Mouse (Mus musculus): ENCODE measurements at regions not wholly inside any gene's neighbourhood (a gene's known extent, or its start where the extent isn't known, plus 50 kb on each side); places are given as distances from the start of the nearest gene placed in this dataset.

GRCm38 (mm10) chr1:105206216-105206615 is 150.3 kb downstream of the Rnf152 start:
- H3K4me1 ChIP-seq (replicated peaks), result no peaks in the 10 kb centered on the region
- H3K27ac ChIP-seq, result no peak overlapping the region
- H3K27me3 ChIP-seq, result no peaks in the 10 kb centered on the region
- no peak overlapping the region for H3K4me3 ChIP-seq
- H3K9ac ChIP-seq, result no peak overlapping the region
- no peaks in the 10 kb centered on the region for H3K9me3 ChIP-seq (replicated peaks)
- H3K4me2 ChIP-seq, result no peak overlapping the region
- no peaks in the 10 kb centered on the region for H3K36me3 ChIP-seq
- no peak for ATAC-seq (replicated peaks; ENCODE audit: insufficient number of reproducible peaks, insufficient read depth, low FRiP score, low read depth)

GRCm38 (mm10) chr1:105199305-105199704 is 157.2 kb downstream of the Rnf152 start:
- no peak overlapping the region; the same call in 1 of the 2 replicates for H3K27ac ChIP-seq
- H3K9ac ChIP-seq, result no peak overlapping the region
- H3K36me3 ChIP-seq, result no peaks in the 10 kb centered on the region
- 52% methylated on average over 3 of the region's 3 CpGs for WGBS
- no peaks in the 10 kb centered on the region for H3K4me1 ChIP-seq (replicated peaks)
- no peak overlapping the region for H3K4me2 ChIP-seq
- H3K27me3 ChIP-seq, result no peaks in the 10 kb centered on the region
- no peak overlapping the region for H3K4me3 ChIP-seq
- H3K9me3 ChIP-seq (replicated peaks), result no peaks in the 10 kb centered on the region
- peak; percentile 85 for ATAC-seq (replicated peaks; ENCODE audit: insufficient number of reproducible peaks, insufficient read depth, low FRiP score, low read depth)

GRCm38 (mm10) chr1:105191126-105191525 is 165.4 kb downstream of the Rnf152 start:
- ATAC-seq (replicated peaks; ENCODE audit: insufficient number of reproducible peaks, insufficient read depth, low FRiP score, low read depth), result no peak
- Histone ChIP-seq H3K27ac (no peak overlapping the region), H3K9ac (no peak overlapping the region), H3K4me1 (replicated peaks) (no peaks in the 10 kb centered on the region; the same call in 1 of the 2 replicates), H3K36me3 (no peaks in the 10 kb centered on the region), H3K4me2 (no peak overlapping the region), H3K9me3 (replicated peaks) (no peaks in the 10 kb centered on the region), H3K4me3 (no peak overlapping the region), H3K27me3 (no peaks in the 10 kb centered on the region)
- WGBS, result 81% methylated on average over 3 of the region's 3 CpGs

- Histone ChIP-seq H3K9me3 (replicated peaks) (no peaks in the 10 kb centered on the region), H3K9ac (no peak overlapping the region), H3K27ac (no peak overlapping the region), H3K4me1 (replicated peaks) (no peaks in the 10 kb centered on the region; the same call in 1 of the 2 replicates), H3K36me3 (no peaks in the 10 kb centered on the region), H3K4me2 (no peak overlapping the region), H3K27me3 (no peaks in the 10 kb centered on the region), H3K4me3 (no peak overlapping the region)
- 0 out of 2 replicates have a peak, but pooled peaks have one; percentile 31 for ATAC-seq (replicated peaks; ENCODE audit: insufficient number of reproducible peaks, insufficient read depth, low FRiP score, low read depth)
Observed at GRCm38 (mm10) chr1:105188920-105189266, 167.6 kb downstream of the Rnf152 start.

GRCm38 (mm10) chr1:105188210-105188919 is 168.1 kb downstream of the Rnf152 start:
- Histone ChIP-seq H3K27ac (no peak overlapping the region), H3K4me1 (replicated peaks) (no peaks in the 10 kb centered on the region; the same call in 1 of the 2 replicates)
- 53% methylated on average over 3 of the region's 3 CpGs for WGBS

GRCm38 (mm10) chr1:105184470-105184869 is 172.0 kb downstream of the Rnf152 start:
- Histone ChIP-seq H3K9me3 (replicated peaks) (no peaks in the 10 kb centered on the region), H3K4me3 (no peak overlapping the region)
- no peak for ATAC-seq (replicated peaks; ENCODE audit: insufficient number of reproducible peaks, insufficient read depth, low FRiP score, low read depth)

More at GRCm38 (mm10) chr1:105188210-105188919, 168.1 kb downstream of the Rnf152 start:
- Histone ChIP-seq H3K27me3 (no peaks in the 10 kb centered on the region), H3K36me3 (no peaks in the 10 kb centered on the region), H3K9me3 (replicated peaks) (no peaks in the 10 kb centered on the region), H3K4me2 (no peak overlapping the region), H3K9ac (no peak overlapping the region), H3K4me3 (no peak overlapping the region)
- no peak for ATAC-seq (replicated peaks; ENCODE audit: insufficient number of reproducible peaks, insufficient read depth, low FRiP score, low read depth)

GRCm38 (mm10) chr1:105179371-105179823 is 177.1 kb downstream of the Rnf152 start:
- 21% methylated on average over 3 of the region's 3 CpGs for WGBS
- no peak overlapping the region for H3K4me2 ChIP-seq
- H3K9me3 ChIP-seq (replicated peaks), result no peaks in the 10 kb centered on the region
- H3K4me3 ChIP-seq, result no peak overlapping the region
- H3K4me1 ChIP-seq (replicated peaks), result peaks cover 21% of the 10 kb centered on the region
- H3K9ac ChIP-seq, result no peak overlapping the region
- H3K36me3 ChIP-seq, result no peaks in the 10 kb centered on the region
- peak; percentile 89 for ATAC-seq (replicated peaks; ENCODE audit: insufficient number of reproducible peaks, insufficient read depth, low FRiP score, low read depth)
- H3K27ac ChIP-seq, result 0 out of 2 replicates have a peak overlapping the region, but pooled peaks have one; percentile 18
- H3K27me3 ChIP-seq, result no peaks in the 10 kb centered on the region

More at GRCm38 (mm10) chr1:105184470-105184869, 172.0 kb downstream of the Rnf152 start:
- no peak overlapping the region for H3K27ac ChIP-seq
- H3K27me3 ChIP-seq, result no peaks in the 10 kb centered on the region
- no peak overlapping the region for H3K4me2 ChIP-seq
- no peaks in the 10 kb centered on the region for H3K36me3 ChIP-seq
- H3K4me1 ChIP-seq (replicated peaks), result peaks cover 7% of the 10 kb centered on the region
- WGBS, result 84% methylated on average over 3 of the region's 3 CpGs
- no peak overlapping the region for H3K9ac ChIP-seq

GRCm38 (mm10) chr1:105178773-105179172 is 177.7 kb downstream of the Rnf152 start:
- Histone ChIP-seq H3K4me2 (no peak overlapping the region), H3K4me1 (replicated peaks) (peaks cover 21% of the 10 kb centered on the region), H3K27ac (peak overlapping the region; percentile 18; the same call in 1 of the 2 replicates), H3K9ac (no peak overlapping the region), H3K9me3 (replicated peaks) (no peaks in the 10 kb centered on the region), H3K36me3 (no peaks in the 10 kb centered on the region), H3K27me3 (no peaks in the 10 kb centered on the region), H3K4me3 (no peak overlapping the region)
- no peak for ATAC-seq (replicated peaks; ENCODE audit: insufficient number of reproducible peaks, insufficient read depth, low FRiP score, low read depth)
- WGBS, result 59% methylated on average over 6 of the region's 6 CpGs

- H3K9ac ChIP-seq, result no peak overlapping the region
- no peak for ATAC-seq (replicated peaks; ENCODE audit: insufficient number of reproducible peaks, insufficient read depth, low FRiP score, low read depth)
- H3K4me1 ChIP-seq (replicated peaks), result peaks cover 21% of the 10 kb centered on the region
- WGBS, result 54% methylated on average over 2 of the region's 2 CpGs
- H3K4me3 ChIP-seq, result no peak overlapping the region
- H3K9me3 ChIP-seq (replicated peaks), result no peaks in the 10 kb centered on the region
- no peak overlapping the region for H3K4me2 ChIP-seq
- H3K27me3 ChIP-seq, result no peaks in the 10 kb centered on the region
- no peak overlapping the region for H3K27ac ChIP-seq
- H3K36me3 ChIP-seq, result no peaks in the 10 kb centered on the region
Observed at GRCm38 (mm10) chr1:105177938-105178337, 178.6 kb downstream of the Rnf152 start.

GRCm38 (mm10) chr1:105177015-105177762 is 179.3 kb downstream of the Rnf152 start:
- Histone ChIP-seq H3K27ac (no peak overlapping the region), H3K36me3 (no peaks in the 10 kb centered on the region), H3K9ac (no peak overlapping the region), H3K27me3 (no peaks in the 10 kb centered on the region), H3K4me2 (no peak overlapping the region), H3K4me1 (replicated peaks) (peaks cover 21% of the 10 kb centered on the region), H3K4me3 (no peak overlapping the region), H3K9me3 (replicated peaks) (no peaks in the 10 kb centered on the region)
- ATAC-seq (replicated peaks; ENCODE audit: insufficient number of reproducible peaks, insufficient read depth, low FRiP score, low read depth), result no peak
- WGBS, result 81% methylated on average over 10 of the region's 10 CpGs

- Histone ChIP-seq H3K9me3 (replicated peaks) (no peaks in the 10 kb centered on the region), H3K27ac (no peak overlapping the region), H3K4me2 (no peak overlapping the region), H3K4me3 (no peak overlapping the region), H3K9ac (no peak overlapping the region), H3K27me3 (no peaks in the 10 kb centered on the region), H3K4me1 (replicated peaks) (0 out of 2 replicates have a peak, but pooled peaks cover 2% of the 10 kb centered on the region), H3K36me3 (no peaks in the 10 kb centered on the region)
- 60% methylated on average over 1 of the region's 1 CpGs for WGBS
- no peak for ATAC-seq (replicated peaks; ENCODE audit: insufficient number of reproducible peaks, insufficient read depth, low FRiP score, low read depth)
Observed at GRCm38 (mm10) chr1:105170979-105171378, 185.5 kb downstream of the Rnf152 start.
